Comparison of ENCODE assay signal across 14 mouse cellular contexts in genomic region chr19:12483782-12484181, GRCm38 (mm10). TPM values are rescaled to one million over a fixed set of nuclear protein-coding genes. Genes with fewer than 3 reads are reported as not detected.
DNase-seq lines count a peak whose midpoint lies in the region; ATAC-seq and TF ChIP-seq lines count a peak whose summit lies in the region.
"Had no signal": no experiment of that assay in that cellular context is flagged by ENCODE, and none has a peak within 500 bp of the region (broad histone marks: within the 10 kb centered on the region; RNA-seq: fewer than 3 reads in every experiment).

No protein-coding gene starts in this region.

- H3K9ac ChIP-seq in liver, postnatal 0 days (replicated peaks), result no peak overlapping the region
- H3K9ac ChIP-seq in liver, embryonic 12.5 days, result no peak overlapping the region
- no peak overlapping the region for H3K9ac ChIP-seq in neural tube, embryonic 14.5 days (replicated peaks; ENCODE audit: low read depth, low read length)
- H3K9ac ChIP-seq: limb, embryonic 12.5 days; midbrain, embryonic 12.5 days had no signal

- TF ChIP-seq EP300 in liver, postnatal 0 days (IDR thresholded peaks at IDR 0.05; ENCODE audit: low read depth), result 0 out of 2 replicates have a peak, but pooled peaks have one; percentile 7

- H3K4me1 ChIP-seq in liver, postnatal 0 days (ENCODE audit: insufficient read depth), result peaks cover 32% of the 10 kb centered on the region
- H3K4me1 ChIP-seq in liver, embryonic 12.5 days, result peaks cover 3% of the 10 kb centered on the region; the same call in 1 of the 2 replicates
- H3K4me1 ChIP-seq in neural tube, embryonic 14.5 days (ENCODE audit: control insufficient read depth, insufficient read depth, low read length), result peaks cover 13% of the 10 kb centered on the region; the same call in 1 of the 2 replicates

- intact Hi-C loops in heart, postnatal 25 days (cut with DNase I), result no loop called here

- peak overlapping the region; percentile 55 for H3K27ac ChIP-seq in liver, postnatal 0 days (ENCODE audit: low read depth)
- H3K27ac ChIP-seq in liver, embryonic 12.5 days, result no peak overlapping the region
- H3K27ac ChIP-seq in neural tube, embryonic 14.5 days (ENCODE audit: low read depth, low read length), result peak overlapping the region; percentile 62
- H3K27ac ChIP-seq: limb, embryonic 12.5 days; midbrain, embryonic 12.5 days had no signal

- DNase-seq in gastrocnemius, postnatal 25 days, result peak; percentile 49
- DNase-seq in gastrocnemius, adult 8-10 months (ENCODE audit: low spot score in 2 of 2), result no peak
- DNase-seq in liver, postnatal 0 days, result no peak
- peak; percentile 48 for DNase-seq in heart, postnatal 25 days (ENCODE audit: low spot score)
- no peak for DNase-seq in thymus, adult 18-20 months
- DNase-seq: adrenal gland, adult 8-10 months; B cell, adult 2 months; cerebellum, adult 8-10 months had no signal

- no peak for TF ChIP-seq CTCF in liver, postnatal 0 days (IDR thresholded peaks at IDR 0.05; ENCODE audit: low read depth)

- 40% methylated on average over 4 of the region's 4 CpGs for WGBS in liver, postnatal 0 days (ENCODE audit: insufficient replicate concordance)
- WGBS in liver, embryonic 12.5 days (ENCODE audit: insufficient replicate concordance), result 40% methylated on average over 4 of the region's 4 CpGs
- 59% methylated on average over 4 of the region's 4 CpGs for WGBS in neural tube, embryonic 14.5 days

- no peak overlapping the region for H3K4me3 ChIP-seq in liver, postnatal 0 days (ENCODE audit: low read depth, low read length)
- H3K4me3 ChIP-seq in liver, embryonic 12.5 days, result no peak overlapping the region
- no peak overlapping the region for H3K4me3 ChIP-seq in neural tube, embryonic 14.5 days (ENCODE audit: low read depth, low read length)
- H3K4me3 ChIP-seq: limb, embryonic 12.5 days; midbrain, embryonic 12.5 days had no signal

- no peak overlapping the region for H3K4me2 ChIP-seq in liver, postnatal 0 days (ENCODE audit: low read depth, low read length)
- no peak overlapping the region for H3K4me2 ChIP-seq in liver, embryonic 12.5 days
- no peak overlapping the region for H3K4me2 ChIP-seq in neural tube, embryonic 14.5 days (ENCODE audit: low read depth, low read length)
- H3K4me2 ChIP-seq: limb, embryonic 12.5 days; midbrain, embryonic 12.5 days had no signal

- peaks cover 9% of the 10 kb centered on the region for H3K36me3 ChIP-seq in liver, postnatal 0 days (replicated peaks; ENCODE audit: insufficient read depth, low read length)
- H3K36me3 ChIP-seq in liver, embryonic 12.5 days, result 0 out of 2 replicates have a peak, but pooled peaks cover 2% of the 10 kb centered on the region
- peaks cover 44% of the 10 kb centered on the region for H3K36me3 ChIP-seq in neural tube, embryonic 14.5 days (ENCODE audit: control insufficient read depth, insufficient read depth, low read length)

- ATAC-seq in liver, postnatal 0 days, result no peak
- ATAC-seq in liver, embryonic 12.5 days, result no peak
- no peak for ATAC-seq in neural tube, embryonic 14.5 days (ENCODE audit: low read depth)
- ATAC-seq in monocyte, adult 5-6 weeks (replicated peaks; ENCODE audit: insufficient number of reproducible peaks, low FRiP score, low TSS enrichment, poor library complexity, severe bottlenecking), result no peak

- no peaks in the 10 kb centered on the region for H3K9me3 ChIP-seq in liver, postnatal 0 days (ENCODE audit: low read length)
- H3K9me3 ChIP-seq in liver, embryonic 12.5 days (replicated peaks), result no peaks in the 10 kb centered on the region
- no peaks in the 10 kb centered on the region for H3K9me3 ChIP-seq in neural tube, embryonic 14.5 days (ENCODE audit: control insufficient read depth, low read length)
- H3K9me3 ChIP-seq: limb, embryonic 12.5 days; midbrain, embryonic 12.5 days had no signal

- H3K27me3 ChIP-seq in liver, postnatal 0 days (ENCODE audit: insufficient read depth, low read length), result no peaks in the 10 kb centered on the region
- H3K27me3 ChIP-seq in liver, embryonic 12.5 days (replicated peaks), result no peaks in the 10 kb centered on the region
- no peaks in the 10 kb centered on the region for H3K27me3 ChIP-seq in neural tube, embryonic 14.5 days (ENCODE audit: control insufficient read depth, insufficient read depth, low read length)
- H3K27me3 ChIP-seq: limb, embryonic 12.5 days; midbrain, embryonic 12.5 days had no signal

RNA-seq across cellular contexts. Expression of gene Dtx4, which starts 17.5 kb away (rescaled TPM):
- 1 to 10 TPM; 6.2 to 6.7 TPM for total RNA-seq in gastrocnemius, postnatal 25 days (2021)
- total RNA-seq in gastrocnemius, adult 8-10 months (2022), result 1 to 10 TPM; 2.1 to 2.6 (median 2.4) TPM
- 1.8 and 2.1 TPM in 2 replicates for polyA plus RNA-seq in liver, postnatal 0 days (2015; fragmentation: Nextera tagmentation; extraction: Ambion mirVana)
- polyA plus RNA-seq in liver, embryonic 12.5 days (2016; fragmentation: Nextera tagmentation; extraction: Ambion mirVana), result 2.7 and 2.9 TPM in 2 replicates
- 1 to 10 TPM; 6.8 to 8.1 TPM for total RNA-seq in heart, postnatal 25 days (2021)
- 37.7 and 47.6 TPM in 2 replicates for polyA plus RNA-seq in neural tube, embryonic 14.5 days (2014; fragmentation: Nextera tagmentation; extraction: Ambion mirVana)
- total RNA-seq in monocyte, adult 5-6 weeks (2017), result 2.6 to 4.2 TPM (median 2.7 TPM) in 3 replicates

RNA-seq across cellular contexts. Expression of gene Mpeg1, which starts 23.2 kb away (rescaled TPM):
- total RNA-seq in gastrocnemius, postnatal 25 days (2021), result under 1 TPM; 0.74 to 0.88 TPM
- 1 to 10 TPM in 2 of 4 experiments, under 1 TPM in 2; 0.53 to 1.4 (median 0.91) TPM for total RNA-seq in gastrocnemius, adult 8-10 months (2022)
- polyA plus RNA-seq in liver, postnatal 0 days (2015; fragmentation: Nextera tagmentation; extraction: Ambion mirVana), result 3.5 and 3.8 TPM in 2 replicates
- polyA plus RNA-seq in liver, embryonic 12.5 days (2016; fragmentation: Nextera tagmentation; extraction: Ambion mirVana), result 0.63 and 0.76 TPM in 2 replicates
- 1 to 10 TPM; 7.4 to 8.3 TPM for total RNA-seq in heart, postnatal 25 days (2021)
- polyA plus RNA-seq in neural tube, embryonic 14.5 days (2014; fragmentation: Nextera tagmentation; extraction: Ambion mirVana), result 1.3 and 1.5 TPM in 2 replicates
- total RNA-seq in monocyte, adult 5-6 weeks (2017), result 282 to 374 TPM (median 353 TPM) in 3 replicates

RNA-seq across cellular contexts. Expression of gene Pfpl, which starts 56.1 kb away (rescaled TPM):
- not detected for total RNA-seq in gastrocnemius, postnatal 25 days (2021)
- not detected for total RNA-seq in gastrocnemius, adult 8-10 months (2022)
- polyA plus RNA-seq in liver, postnatal 0 days (2015; fragmentation: Nextera tagmentation; extraction: Ambion mirVana), result not detected in 2 replicates
- not detected in 2 replicates for polyA plus RNA-seq in liver, embryonic 12.5 days (2016; fragmentation: Nextera tagmentation; extraction: Ambion mirVana)
- not detected for total RNA-seq in heart, postnatal 25 days (2021)
- not detected in 2 replicates for polyA plus RNA-seq in neural tube, embryonic 14.5 days (2014; fragmentation: Nextera tagmentation; extraction: Ambion mirVana)
- not detected in 3 replicates for total RNA-seq in monocyte, adult 5-6 weeks (2017)
- total RNA-seq: adrenal gland, adult 8-10 months; layer of hippocampus, adult 18-20 months had no signal
- polyA plus RNA-seq: limb, embryonic 12.5 days; midbrain, embryonic 12.5 days had no signal

Comparison
In these comparisons a context has a peak if more than half of its experiments do, and no peak if none do; other contexts are left out.
1. DNase-seq: peak in gastrocnemius, postnatal 25 days (single experiment) and heart, postnatal 25 days (single experiment); none in gastrocnemius, adult 8-10 months (0 of 2), liver, postnatal 0 days (single experiment) and thymus, adult 18-20 months (0 of 2).
2. RNA of gene Mpeg1, which starts 23.2 kb away (total RNA-seq): 282 to 374 TPM in monocyte, adult 5-6 weeks; 7.4 to 8.3 TPM in heart, postnatal 25 days, 0.53 to 1.4 TPM in gastrocnemius, adult 8-10 months and 0.74 to 0.88 TPM in gastrocnemius, postnatal 25 days; every median in the first group is over 10 times any median in the second.